Mouse (Mus musculus): ENCODE data around the gene Gm10720. TPM values are rescaled to one million over a fixed set of nuclear protein-coding genes. Genes with fewer than 3 reads are reported as not detected.
"Not testable (repeated sequence)": the region's sequence is repeated elsewhere in the genome, so short reads cannot be mapped to it uniquely, and the experiment has no call there.

Gm10720 gene
- total RNA-seq (2015) (not detected in 2 replicates), total RNA-seq (2017) (not detected in 2 replicates)

GRCm38 (mm10) chr9:3015354-3015753 lies at the start of gene Gm10720:
Gene Gm10720, plus strand, starts transcription at chr9:3015654.
- ATAC-seq (replicated peaks; ENCODE audit: poor library complexity) = not testable (repeated sequence)

GRCm38 (mm10) chr9:3000445-3000972 lies 14.9 kb upstream of the Gm10720 start, which contains the start of gene Gm10722:
Gene Gm10722, plus strand, starts transcription at chr9:3000922.
- ATAC-seq (replicated peaks; ENCODE audit: poor library complexity) = not testable (repeated sequence)

- not testable (repeated sequence) for ATAC-seq (replicated peaks; ENCODE audit: poor library complexity)
Measured at GRCm38 (mm10) chr9:3001006-3001405, 14.4 kb upstream of the Gm10720 start.

GRCm38 (mm10) chr9:3001948-3002659 lies 13.3 kb upstream of the Gm10720 start:
- ATAC-seq (replicated peaks; ENCODE audit: poor library complexity) = peak; percentile 37; the same call in 1 of the 2 replicates

- not testable (repeated sequence) for ATAC-seq (replicated peaks; ENCODE audit: poor library complexity)
Measured at GRCm38 (mm10) chr9:3002794-3003396, 12.6 kb upstream of the Gm10720 start, which contains the start of gene Gm11168. Gene Gm11168, plus strand, starts transcription at chr9:3003346.

GRCm38 (mm10) chr9:3006179-3006578 lies 9.3 kb upstream of the Gm10720 start:
- ATAC-seq (replicated peaks; ENCODE audit: poor library complexity) = peak; percentile 35

- not testable (repeated sequence) for ATAC-seq (replicated peaks; ENCODE audit: poor library complexity)
Measured at GRCm38 (mm10) chr9:3006636-3007035, 8.8 kb upstream of the Gm10720 start.

- 0 out of 2 replicates have a peak, but pooled peaks have one; percentile 16 for ATAC-seq (replicated peaks; ENCODE audit: poor library complexity)
Measured at GRCm38 (mm10) chr9:3007272-3007671, 8.2 kb upstream of the Gm10720 start.

GRCm38 (mm10) chr9:3009331-3009730 lies 6.1 kb upstream of the Gm10720 start:
- ATAC-seq (replicated peaks; ENCODE audit: poor library complexity) = peak; percentile 27

GRCm38 (mm10) chr9:3012054-3012621 lies 3.3 kb upstream of the Gm10720 start:
- peak; percentile 42 for ATAC-seq (replicated peaks; ENCODE audit: poor library complexity)

- peak; percentile 36 for ATAC-seq (replicated peaks; ENCODE audit: poor library complexity)
Measured at GRCm38 (mm10) chr9:3012733-3013279, 2.6 kb upstream of the Gm10720 start, which contains the start of gene Gm10721. Gene Gm10721, plus strand, starts transcription at chr9:3013140.

- ATAC-seq (replicated peaks; ENCODE audit: poor library complexity) = not testable (repeated sequence)
Measured at GRCm38 (mm10) chr9:3015896-3016295, 442 bp downstream of the Gm10720 start.

- not testable (repeated sequence) for ATAC-seq (replicated peaks; ENCODE audit: poor library complexity)
Measured at GRCm38 (mm10) chr9:3017108-3017507, 1.7 kb downstream of the Gm10720 start, which contains the start of gene Gm10719. Gene Gm10719, plus strand, starts transcription at chr9:3017408.

GRCm38 (mm10) chr9:3018944-3019343 lies 3.5 kb downstream of the Gm10720 start:
- ATAC-seq (replicated peaks; ENCODE audit: poor library complexity) = not testable (repeated sequence)

- ATAC-seq (replicated peaks; ENCODE audit: poor library complexity) = peak; percentile 38
Measured at GRCm38 (mm10) chr9:3019835-3020727, 4.6 kb downstream of the Gm10720 start.

GRCm38 (mm10) chr9:3022316-3023008 lies 7.0 kb downstream of the Gm10720 start:
- ATAC-seq (replicated peaks; ENCODE audit: poor library complexity) = not testable (repeated sequence)

- ATAC-seq (replicated peaks; ENCODE audit: poor library complexity) = not testable (repeated sequence)
Measured at GRCm38 (mm10) chr9:3023312-3023984, 8.0 kb downstream of the Gm10720 start, which contains the start of gene Gm10718. Gene Gm10718, plus strand, starts transcription at chr9:3023547.

- ATAC-seq (replicated peaks; ENCODE audit: poor library complexity) = not testable (repeated sequence)
Measured at GRCm38 (mm10) chr9:3023985-3024648, 8.7 kb downstream of the Gm10720 start.

All from megakaryocyte progenitor cell, adult 5-6 weeks (primary cell).